Mouse (Mus musculus): ENCODE data around the gene Anapc16.

GRCm38 (mm10) chr10:60005264-60005663 is 2.3 kb upstream of the Anapc16 start:
- TF ChIP-seq CTCF (IDR thresholded peaks at IDR 0.05; ENCODE audit: extremely low read depth, insufficient read depth, insufficient read length, insufficient replicate concordance), result peak; percentile 15; the same call in 1 of the 2 replicates
- TF ChIP-seq POLR2A (IDR thresholded peaks at IDR 0.05; ENCODE audit: low read depth, low read length), result no peak
